ENCODE assay signal across 8 mouse cellular contexts in genomic region chr6:50678826-50679485, GRCm38 (mm10). TPM values are rescaled to one million over a fixed set of nuclear protein-coding genes. Genes with fewer than 3 reads are reported as not detected.
DNase-seq lines count a peak whose midpoint lies in the region; ATAC-seq and TF ChIP-seq lines count a peak whose summit lies in the region.

No protein-coding gene starts in this region.

- TF ChIP-seq POLR2A in limb, embryonic 14.5 days (IDR thresholded peaks at IDR 0.05; ENCODE audit: borderline replicate concordance, extremely low read depth, insufficient read depth, insufficient read length), result no peak

- 30% methylated on average over 8 of the region's 8 CpGs for WGBS in kidney, embryonic 16.5 days
- 25% methylated on average over 8 of the region's 8 CpGs for WGBS in limb, embryonic 14.5 days
- WGBS in neural tube, embryonic 11.5 days, result 29% methylated on average over 8 of the region's 8 CpGs
- WGBS in stomach, embryonic 16.5 days, result 28% methylated on average over 8 of the region's 8 CpGs

- H3K4me2 ChIP-seq in kidney, embryonic 16.5 days (replicated peaks; ENCODE audit: low read depth, low read length), result no peak overlapping the region
- no peak overlapping the region for H3K4me2 ChIP-seq in limb, embryonic 14.5 days (replicated peaks; ENCODE audit: low read depth, low read length, severe bottlenecking)
- no peak overlapping the region for H3K4me2 ChIP-seq in neural tube, embryonic 11.5 days (ENCODE audit: low read depth)
- no peak overlapping the region for H3K4me2 ChIP-seq in stomach, embryonic 16.5 days (ENCODE audit: low read depth, low read length)

- peaks cover 4% of the 10 kb centered on the region; the same call in 1 of the 2 replicates for H3K27me3 ChIP-seq in kidney, embryonic 16.5 days (ENCODE audit: insufficient read depth, low read length)
- H3K27me3 ChIP-seq in limb, embryonic 14.5 days (ENCODE audit: control insufficient read depth, insufficient read depth, low read length), result peaks cover 5% of the 10 kb centered on the region; the same call in 1 of the 2 replicates
- H3K27me3 ChIP-seq in neural tube, embryonic 11.5 days (ENCODE audit: control insufficient read depth, insufficient read depth, low read length), result no peaks in the 10 kb centered on the region
- no peaks in the 10 kb centered on the region for H3K27me3 ChIP-seq in stomach, embryonic 16.5 days (ENCODE audit: control insufficient read depth, insufficient read depth, low read length)

- no peak overlapping the region for H3K27ac ChIP-seq in kidney, embryonic 16.5 days (ENCODE audit: low read length)
- H3K27ac ChIP-seq in limb, embryonic 14.5 days (replicated peaks; ENCODE audit: low read depth, low read length), result no peak overlapping the region
- no peak overlapping the region for H3K27ac ChIP-seq in neural tube, embryonic 11.5 days (ENCODE audit: low read depth, low read length)
- no peak overlapping the region for H3K27ac ChIP-seq in stomach, embryonic 16.5 days (ENCODE audit: low read length)

- H3K36me3 ChIP-seq in kidney, embryonic 16.5 days (ENCODE audit: insufficient read depth, low read length), result no peaks in the 10 kb centered on the region
- H3K36me3 ChIP-seq in limb, embryonic 14.5 days (ENCODE audit: control insufficient read depth, insufficient read depth, low read length), result no peaks in the 10 kb centered on the region
- no peaks in the 10 kb centered on the region for H3K36me3 ChIP-seq in neural tube, embryonic 11.5 days (ENCODE audit: control insufficient read depth, insufficient read depth, low read length)
- H3K36me3 ChIP-seq in stomach, embryonic 16.5 days (ENCODE audit: control insufficient read depth, insufficient read depth, low read length), result no peaks in the 10 kb centered on the region

- ATAC-seq in granulocyte monocyte progenitor cell, adult 5-6 weeks (replicated peaks; ENCODE audit: poor library complexity, severe bottlenecking), result peak; percentile 74; the same call in 1 of the 2 replicates
- ATAC-seq in kidney, embryonic 16.5 days (ENCODE audit: low FRiP score, low TSS enrichment), result peak; percentile 71; the same call in 1 of the 2 replicates
- ATAC-seq in limb, embryonic 14.5 days (ENCODE audit: low FRiP score, low read depth), result peak; percentile 79
- peak; percentile 35; the same call in 1 of the 2 replicates for ATAC-seq in neural tube, embryonic 11.5 days (ENCODE audit: insufficient read depth, low FRiP score, low TSS enrichment)
- ATAC-seq in stomach, embryonic 16.5 days (ENCODE audit: insufficient read depth, low FRiP score), result peak; percentile 64; the same call in 1 of the 2 replicates

- peaks cover 9% of the 10 kb centered on the region; the same call in 1 of the 2 replicates for H3K4me1 ChIP-seq in kidney, embryonic 16.5 days (ENCODE audit: insufficient read depth, low read length)
- peaks cover 10% of the 10 kb centered on the region; the same call in 1 of the 2 replicates for H3K4me1 ChIP-seq in limb, embryonic 14.5 days (ENCODE audit: control insufficient read depth, insufficient read depth, low read length)
- 0 out of 2 replicates have a peak, but pooled peaks cover 3% of the 10 kb centered on the region for H3K4me1 ChIP-seq in neural tube, embryonic 11.5 days (ENCODE audit: control insufficient read depth, insufficient read depth, low read length)
- H3K4me1 ChIP-seq in stomach, embryonic 16.5 days (ENCODE audit: control insufficient read depth, insufficient read depth, low read length), result no peaks in the 10 kb centered on the region

- H3K4me3 ChIP-seq in kidney, embryonic 16.5 days (ENCODE audit: low read length), result no peak overlapping the region
- no peak overlapping the region for H3K4me3 ChIP-seq in limb, embryonic 14.5 days (replicated peaks; ENCODE audit: low read length)
- no peak overlapping the region for H3K4me3 ChIP-seq in neural tube, embryonic 11.5 days (ENCODE audit: low read depth, low read length)
- no peak overlapping the region for H3K4me3 ChIP-seq in stomach, embryonic 16.5 days (replicated peaks; ENCODE audit: low read length)

- no peak overlapping the region for H3K9ac ChIP-seq in kidney, embryonic 16.5 days (replicated peaks; ENCODE audit: low read length)
- no peak overlapping the region for H3K9ac ChIP-seq in limb, embryonic 14.5 days (ENCODE audit: low read depth, low read length, severe bottlenecking)
- no peak overlapping the region for H3K9ac ChIP-seq in neural tube, embryonic 11.5 days (ENCODE audit: low read length)
- no peak overlapping the region for H3K9ac ChIP-seq in stomach, embryonic 16.5 days (ENCODE audit: low read length)

- DNase-seq in 3134 (ENCODE audit: extremely low read depth, insufficient read length, low spot score), result peak; percentile 23
- DNase-seq in adrenal gland, postnatal 10 days, result peak; percentile 81
- DNase-seq in embryo, embryonic 9.5 days (ENCODE audit: extremely low spot score), result peak; percentile 80
- DNase-seq in limb, embryonic 14.5 days (ENCODE audit: low spot score), result peak; percentile 79
- peak; percentile 83 for DNase-seq in neural tube, embryonic 11.5 days (ENCODE audit: low spot score)

- no peaks in the 10 kb centered on the region for H3K9me3 ChIP-seq in kidney, embryonic 16.5 days (ENCODE audit: low read length)
- no peaks in the 10 kb centered on the region for H3K9me3 ChIP-seq in limb, embryonic 14.5 days (ENCODE audit: control insufficient read depth, low read length)
- H3K9me3 ChIP-seq in neural tube, embryonic 11.5 days (ENCODE audit: control insufficient read depth, low read length), result no peaks in the 10 kb centered on the region
- H3K9me3 ChIP-seq in stomach, embryonic 16.5 days (replicated peaks; ENCODE audit: control insufficient read depth, low read length), result no peaks in the 10 kb centered on the region

RNA-seq across cellular contexts. Expression of gene Npvf, which starts 24.7 kb away (rescaled TPM):
- total RNA-seq in adrenal gland, postnatal 10 days (2021), result not detected
- total RNA-seq in granulocyte monocyte progenitor cell, adult 5-6 weeks (2014; fragmentation: Nextera tagmentation), result not detected in 2 replicates
- not detected in 2 replicates for total RNA-seq in granulocyte monocyte progenitor cell, adult 5-6 weeks (2017)
- polyA plus RNA-seq in kidney, embryonic 16.5 days (2015; fragmentation: Nextera tagmentation; extraction: Ambion mirVana), result 0.37 and 0.54 TPM in 2 replicates
- 0.15 and 0.39 TPM in 2 replicates for polyA plus RNA-seq in limb, embryonic 14.5 days (2012; rRNA removed)
- not detected in 2 replicates for polyA plus RNA-seq in limb, embryonic 14.5 days (2014; fragmentation: Nextera tagmentation; extraction: Ambion mirVana)
- polyA plus RNA-seq in neural tube, embryonic 11.5 days (2014; fragmentation: Nextera tagmentation; extraction: Ambion mirVana), result not detected in 2 replicates
- polyA plus RNA-seq in stomach, embryonic 16.5 days (2015; fragmentation: Nextera tagmentation; extraction: Ambion mirVana), result not detected in 2 replicates

Comparison
In these comparisons a context has a peak if more than half of its experiments do, and no peak if none do; other contexts are left out.
1. DNase-seq: peak in every context shown above with its lines; median percentile 83 in neural tube, embryonic 11.5 days; 81 in adrenal gland, postnatal 10 days; 80 in embryo, embryonic 9.5 days; 79 in limb, embryonic 14.5 days; 23 in 3134.